Mouse (Mus musculus) spleen, adult 2 months (tissue): ENCODE data around the gene Rbm24. TPM values are rescaled to one million over a fixed set of nuclear protein-coding genes. Genes with fewer than 3 reads are reported as not detected.

Experiments used
- DNase-seq, 2 experiments: peaks; one replicate each; pipeline versions ENCODE4 v3.0.0 to v3.0.0-alpha.2; 2012 to 2021; ENCODE audit warnings: low spot score in 2 of 2, low read depth in 1 of 2
- H3K27ac ChIP-seq: fragments of 200-500 bp; 2 replicates; pipeline ENCODE4 v1.5.1; 2012; ENCODE audit warnings: low read length, inconsistent platforms; ENCODE audit not compliant: insufficient read depth
- H3K27me3 ChIP-seq: fragments of 200-500 bp; 2 replicates; pipeline ENCODE4 v1.6.1; 2012; ENCODE audit warnings: mild to moderate bottlenecking, moderate library complexity, low read length, inconsistent platforms; ENCODE audit not compliant: control insufficient read depth, insufficient read depth
- H3K36me3 ChIP-seq: fragments of 200-500 bp; 2 replicates; pipeline ENCODE4 v1.6.1; 2012; ENCODE audit warnings: mild to moderate bottlenecking, low read length, inconsistent platforms; ENCODE audit not compliant: control insufficient read depth, insufficient read depth
- H3K4me1 ChIP-seq: fragments of 200-500 bp; 2 replicates; pipeline ENCODE4 v1.6.1; 2011; ENCODE audit warnings: inconsistent platforms; ENCODE audit not compliant: control insufficient read depth, insufficient read depth, insufficient read length
- H3K4me3 ChIP-seq: fragments of 200-500 bp; 2 replicates; pipeline ENCODE4 v1.5.1; 2011; ENCODE audit warnings: mild to moderate bottlenecking, inconsistent platforms; ENCODE audit not compliant: insufficient read depth, insufficient read length; ENCODE audit errors: extremely low read depth
- CTCF ChIP-seq: fragments of 200-500 bp; IDR thresholded peaks from 2 replicates; pipeline ENCODE4 v1.5.1; 2011; ENCODE audit warnings: mild to moderate bottlenecking, inconsistent platforms; ENCODE audit not compliant: insufficient read depth, insufficient read length, insufficient replicate concordance; ENCODE audit errors: extremely low read depth
- POLR2A ChIP-seq: fragments of 200-500 bp; IDR thresholded peaks from 2 replicates; pipeline ENCODE4 v1.6.1; 2011; ENCODE audit warnings: low read depth, low read length, inconsistent platforms
- WGBS: fragments of 180-500 bp; shearing (Covaris S2); methylation state at CpG from one replicate; pipeline ENCODE4 v1.1.7; 2018; 5-methylcytosine and 5-hydroxymethylcytosine counted together
- polyA plus RNA-seq: library from polyadenylated mRNA; depleted of rRNA; stranded (reverse); fragments of >200 nt; gene quantifications from 2 replicates; pipeline ENCODE4 v1.2.3, GENCODE M21; 2012; rRNA removed

Rbm24 gene
- 0.70 and 0.89 TPM in 2 replicates for polyA plus RNA-seq

- peak in 1 of 2 experiments; percentile 4 for DNase-seq
- no peak within 1 kb of the TSS for H3K27ac ChIP-seq
- H3K36me3 ChIP-seq = no peaks in the 10 kb centered on the region
- peak within 1 kb of the TSS; percentile 52; the same call in 1 of the 2 replicates for H3K4me3 ChIP-seq
- peaks cover 8% of the 10 kb centered on the region for H3K27me3 ChIP-seq
- H3K4me1 ChIP-seq = no peaks in the 10 kb centered on the region; the same call in 1 of the 2 replicates
- no peak for TF ChIP-seq CTCF
- TF ChIP-seq POLR2A = no peak
- 2% methylated on average over 37 of the region's 41 CpGs for WGBS
Measured at GRCm38 (mm10) chr13:46418141-46418601, at the start of gene Rbm24. Gene Rbm24, plus strand, starts transcription at chr13:46418434.

- Histone ChIP-seq H3K27ac (no peak overlapping the region), H3K4me1 (no peaks in the 10 kb centered on the region), H3K27me3 (no peaks in the 10 kb centered on the region), H3K36me3 (no peaks in the 10 kb centered on the region), H3K4me3 (no peak overlapping the region)
- no peak for DNase-seq
- TF ChIP-seq POLR2A (no peak), CTCF (no peak)
- WGBS = 85% methylated on average over 7 of the region's 7 CpGs
Measured at GRCm38 (mm10) chr13:46372884-46373283, 45.4 kb upstream of the Rbm24 start.

DNA sequence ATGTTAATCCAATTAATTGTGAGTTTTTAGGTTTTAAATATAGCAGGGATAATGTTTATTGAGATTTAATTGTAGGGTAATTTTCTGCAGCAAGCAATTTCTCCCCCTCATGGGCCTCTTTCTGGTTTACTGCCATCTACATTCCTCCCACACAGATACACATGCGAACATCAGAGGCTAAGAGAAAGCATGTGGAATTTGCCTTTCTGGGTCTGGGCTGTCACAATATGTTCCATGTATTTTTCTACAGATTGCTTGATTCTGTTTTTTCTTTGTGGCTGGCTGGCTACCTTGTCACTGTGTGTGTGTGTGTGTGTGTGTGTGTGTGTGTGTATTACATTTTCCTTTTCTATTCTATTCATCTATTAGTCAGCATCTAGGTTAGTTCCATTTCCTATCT lies 42.9 kb upstream of the Rbm24 start:
- Histone ChIP-seq H3K4me1 (no peaks in the 10 kb centered on the region), H3K36me3 (no peaks in the 10 kb centered on the region), H3K27ac (no peak overlapping the region), H3K27me3 (no peaks in the 10 kb centered on the region), H3K4me3 (no peak overlapping the region)
- DNase-seq = no peak
- WGBS = 83% methylated on average over 1 of the region's 1 CpGs
- TF ChIP-seq POLR2A (no peak), CTCF (no peak)

GRCm38 (mm10) chr13:46387396-46387795 lies 30.8 kb upstream of the Rbm24 start:
- no peak overlapping the region for H3K27ac ChIP-seq
- H3K4me3 ChIP-seq = no peak overlapping the region
- H3K4me1 ChIP-seq = no peaks in the 10 kb centered on the region
- no peaks in the 10 kb centered on the region for H3K36me3 ChIP-seq
- DNase-seq = no peak
- 95% methylated on average over 8 of the region's 8 CpGs for WGBS
- TF ChIP-seq CTCF = no peak
- no peak for TF ChIP-seq POLR2A
- no peaks in the 10 kb centered on the region for H3K27me3 ChIP-seq

DNA sequence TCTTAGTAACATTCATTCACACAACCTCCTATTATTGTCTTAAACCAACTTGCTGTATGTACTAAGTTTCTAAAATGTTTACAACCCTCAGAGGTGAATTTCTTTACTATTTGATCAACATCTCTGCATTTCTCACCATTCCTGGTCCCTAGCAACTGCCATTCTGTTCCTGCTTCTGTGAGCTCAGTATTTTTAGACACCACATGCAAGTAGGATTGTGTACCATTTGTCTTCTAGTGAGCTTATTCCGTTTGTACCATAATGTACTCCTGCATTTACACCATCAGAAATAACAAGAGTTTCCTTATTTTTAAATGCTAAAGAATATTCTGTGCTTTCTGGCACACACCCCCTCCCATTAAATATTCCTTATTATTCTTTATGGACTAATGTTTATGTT lies 26.6 kb upstream of the Rbm24 start:
- Histone ChIP-seq H3K27ac (no peak overlapping the region), H3K4me1 (no peaks in the 10 kb centered on the region), H3K27me3 (no peaks in the 10 kb centered on the region), H3K36me3 (no peaks in the 10 kb centered on the region), H3K4me3 (no peak overlapping the region)
- DNase-seq = no peak
- 78% methylated on average over 1 of the region's 1 CpGs for WGBS
- TF ChIP-seq CTCF = no peak
- TF ChIP-seq POLR2A = no peak

DNA sequence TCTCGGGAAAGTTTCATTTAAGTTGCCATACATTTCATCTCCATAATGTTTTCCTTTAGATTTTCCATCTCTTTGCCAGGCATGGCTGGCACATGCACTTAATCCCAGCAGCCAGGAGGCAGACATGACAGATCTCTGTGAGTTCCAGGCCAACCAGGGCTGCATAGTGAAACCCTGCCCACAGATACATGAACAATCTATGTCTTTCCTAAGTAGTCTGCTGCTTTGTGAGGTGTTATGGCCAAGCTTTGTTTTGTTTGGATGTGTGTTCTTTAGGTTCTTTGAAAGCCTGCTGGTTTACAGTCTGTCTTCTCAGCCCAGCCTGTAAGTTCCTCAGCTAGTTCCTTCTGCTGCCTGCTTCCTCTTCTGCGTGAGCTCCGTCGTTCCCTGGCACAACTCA lies 25.3 kb upstream of the Rbm24 start:
- Histone ChIP-seq H3K27ac (no peak overlapping the region), H3K36me3 (no peaks in the 10 kb centered on the region), H3K4me1 (no peaks in the 10 kb centered on the region), H3K27me3 (no peaks in the 10 kb centered on the region), H3K4me3 (no peak overlapping the region)
- TF ChIP-seq POLR2A = no peak
- 49% methylated on average over 4 of the region's 4 CpGs for WGBS
- DNase-seq = no peak

- no peak for TF ChIP-seq CTCF
- no peak for TF ChIP-seq POLR2A
- 78% methylated on average over 2 of the region's 2 CpGs for WGBS
- Histone ChIP-seq H3K36me3 (no peaks in the 10 kb centered on the region), H3K4me3 (no peak overlapping the region), H3K4me1 (no peaks in the 10 kb centered on the region), H3K27ac (no peak overlapping the region), H3K27me3 (no peaks in the 10 kb centered on the region)
- DNase-seq = no peak
Measured at GRCm38 (mm10) chr13:46393936-46394335, 24.3 kb upstream of the Rbm24 start.
